Comparison of ENCODE assay signal across 15 mouse cellular contexts in the genomic region with DNA sequence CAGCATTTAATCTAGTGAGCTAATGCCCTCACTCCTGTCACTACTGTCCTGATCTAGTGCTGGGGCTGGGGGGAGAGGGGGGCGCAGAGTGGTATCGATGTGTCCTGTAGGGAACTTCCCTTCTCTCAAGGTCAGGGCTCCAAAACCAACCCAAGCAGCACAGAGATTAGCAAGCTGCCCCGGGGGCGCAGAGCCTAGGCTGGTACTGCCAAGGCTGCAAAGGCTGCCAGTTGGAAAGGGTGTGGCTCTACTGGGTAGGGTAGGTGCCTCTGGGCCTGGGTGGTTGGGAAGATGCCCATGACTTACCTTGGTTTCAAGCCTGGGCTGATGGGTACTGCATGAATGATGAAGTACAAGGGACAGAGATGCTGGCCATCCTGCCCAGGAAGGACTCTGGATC. TPM values are rescaled to one million over a fixed set of nuclear protein-coding genes. Genes with fewer than 3 reads are reported as not detected.
DNase-seq lines count a peak whose midpoint lies in the region; ATAC-seq and TF ChIP-seq lines count a peak whose summit lies in the region.
"Had no signal": no experiment of that assay in that cellular context is flagged by ENCODE, and none has a peak within 500 bp of the region (broad histone marks: within the 10 kb centered on the region; RNA-seq: fewer than 3 reads in every experiment).

No protein-coding gene starts in this region.

- intact Hi-C loops in heart, postnatal 36 days (cut with DNase I) = loop anchor here (5.0 kb wide), 1 partner anchor 220 kb away; no protein-coding TSS in a partner anchor

- no peak overlapping the region for H3K27ac ChIP-seq in heart, embryonic 11.5 days (ENCODE audit: low read depth, low read length)
- H3K27ac ChIP-seq in liver, embryonic 11.5 days (ENCODE audit: low read depth, low read length) = peak overlapping the region; percentile 25; the same call in 1 of the 2 replicates
- no peak overlapping the region for H3K27ac ChIP-seq in liver, postnatal 0 days (ENCODE audit: low read depth)

- 0 out of 2 replicates have a peak overlapping the region, but pooled peaks have one; percentile 88 for H3K4me2 ChIP-seq in heart, embryonic 11.5 days
- H3K4me2 ChIP-seq in liver, embryonic 11.5 days = peak overlapping the region; percentile 94; the same call in 1 of the 2 replicates
- H3K4me2 ChIP-seq in liver, postnatal 0 days (ENCODE audit: low read depth, low read length) = no peak overlapping the region

- H3K9ac ChIP-seq in heart, embryonic 11.5 days (ENCODE audit: low read depth, low read length) = no peak overlapping the region
- H3K9ac ChIP-seq in liver, embryonic 11.5 days (ENCODE audit: low read depth, low read length) = 0 out of 2 replicates have a peak overlapping the region, but pooled peaks have one; percentile 20
- no peak overlapping the region for H3K9ac ChIP-seq in liver, postnatal 0 days (replicated peaks)

- TF ChIP-seq CTCF in liver, postnatal 0 days (IDR thresholded peaks at IDR 0.05; ENCODE audit: low read depth) = no peak
- TF ChIP-seq CTCF in E14TG2a.4 (conservative IDR thresholded peaks at IDR 0.05; ENCODE audit: low read length) = no peak

- H3K4me3 ChIP-seq in heart, embryonic 11.5 days (ENCODE audit: low read depth, low read length) = no peak overlapping the region
- H3K4me3 ChIP-seq in liver, embryonic 11.5 days (ENCODE audit: low read depth, low read length) = 0 out of 2 replicates have a peak overlapping the region, but pooled peaks have one; percentile 17
- no peak overlapping the region for H3K4me3 ChIP-seq in liver, postnatal 0 days (ENCODE audit: low read depth, low read length)
- peak overlapping the region; percentile 90 for H3K4me3 ChIP-seq in E14TG2a.4 (replicated peaks; ENCODE audit: low read length)

- no peak for ATAC-seq in heart, embryonic 11.5 days (replicated peaks; ENCODE audit: insufficient number of reproducible peaks, low FRiP score, low TSS enrichment)
- no peak for ATAC-seq in liver, embryonic 11.5 days (replicated peaks; ENCODE audit: low FRiP score)
- ATAC-seq in liver, postnatal 0 days = no peak

- no peak for TF ChIP-seq EP300 in liver, postnatal 0 days (IDR thresholded peaks at IDR 0.05; ENCODE audit: low read depth)

- H3K4me1 ChIP-seq in heart, embryonic 11.5 days (ENCODE audit: control insufficient read depth, insufficient read depth, low read length) = peaks cover 26% of the 10 kb centered on the region
- H3K4me1 ChIP-seq in liver, embryonic 11.5 days (replicated peaks; ENCODE audit: control insufficient read depth, insufficient read depth, low read length) = peaks cover 18% of the 10 kb centered on the region
- peaks cover 30% of the 10 kb centered on the region for H3K4me1 ChIP-seq in liver, postnatal 0 days (ENCODE audit: insufficient read depth)
- H3K4me1 ChIP-seq in E14TG2a.4 (replicated peaks; ENCODE audit: low read depth, low read length) = peaks cover 66% of the 10 kb centered on the region

- no peaks in the 10 kb centered on the region for H3K27me3 ChIP-seq in heart, embryonic 11.5 days (ENCODE audit: control insufficient read depth, insufficient read depth, low read length)
- H3K27me3 ChIP-seq in liver, embryonic 11.5 days (replicated peaks; ENCODE audit: control insufficient read depth, insufficient read depth, low read length) = no peaks in the 10 kb centered on the region
- no peaks in the 10 kb centered on the region for H3K27me3 ChIP-seq in liver, postnatal 0 days (ENCODE audit: insufficient read depth, low read length)
- no peaks in the 10 kb centered on the region for H3K27me3 ChIP-seq in E14TG2a.4 (ENCODE audit: insufficient read depth, low read length)

- H3K9me3 ChIP-seq in heart, embryonic 11.5 days (replicated peaks; ENCODE audit: control insufficient read depth, low read length) = no peaks in the 10 kb centered on the region
- no peaks in the 10 kb centered on the region for H3K9me3 ChIP-seq in liver, embryonic 11.5 days (ENCODE audit: control insufficient read depth, low read length)
- H3K9me3 ChIP-seq in liver, postnatal 0 days (ENCODE audit: low read length) = no peaks in the 10 kb centered on the region
- peaks cover 13% of the 10 kb centered on the region for H3K9me3 ChIP-seq in E14TG2a.4 (ENCODE audit: low read length)

- peaks cover 7% of the 10 kb centered on the region for H3K36me3 ChIP-seq in heart, embryonic 11.5 days (ENCODE audit: control insufficient read depth, insufficient read depth, low read length)
- peaks cover 14% of the 10 kb centered on the region for H3K36me3 ChIP-seq in liver, embryonic 11.5 days (ENCODE audit: control insufficient read depth, insufficient read depth, low read length)
- peaks cover 14% of the 10 kb centered on the region for H3K36me3 ChIP-seq in liver, postnatal 0 days (replicated peaks; ENCODE audit: insufficient read depth, low read length)
- H3K36me3 ChIP-seq in E14TG2a.4 (ENCODE audit: insufficient read depth, low read length) = peaks cover 35% of the 10 kb centered on the region

- 88% methylated on average over 4 of the region's 4 CpGs for WGBS in heart, embryonic 11.5 days (ENCODE audit: insufficient replicate concordance)
- WGBS in liver, embryonic 11.5 days = 89% methylated on average over 4 of the region's 4 CpGs
- 80% methylated on average over 4 of the region's 4 CpGs for WGBS in liver, postnatal 0 days (ENCODE audit: insufficient replicate concordance)

- no peak for DNase-seq in heart, postnatal 36 days
- no peak for DNase-seq in liver, embryonic 11.5 days (ENCODE audit: low spot score)
- DNase-seq in liver, postnatal 0 days = no peak
- DNase-seq in kidney, postnatal 25 days = peak; percentile 48 to 75
- no peak for DNase-seq in urinary bladder, postnatal 10 days (ENCODE audit: low spot score)
- DNase-seq: adrenal gland, postnatal 36 days; gastrocnemius, postnatal 14 days; heart, postnatal 4 days; midbrain, embryonic 14.5 days; right cerebral cortex, postnatal 14 days; thymus, postnatal 4 days had no signal

RNA-seq across cellular contexts. Expression of gene Mif, which starts 2.4 kb away (rescaled TPM):
- polyA plus RNA-seq in heart, embryonic 11.5 days (2014; fragmentation: Nextera tagmentation; extraction: Ambion mirVana) = 2,705 and 2,898 TPM in 2 replicates
- 100 to 1,000 TPM; 196 to 202 TPM for total RNA-seq in heart, postnatal 36 days (2021)
- polyA plus RNA-seq in liver, embryonic 11.5 days (2014; fragmentation: Nextera tagmentation; extraction: Ambion mirVana) = 2,667 and 2,772 TPM in 2 replicates
- 1,043 and 1,160 TPM in 2 replicates for polyA plus RNA-seq in liver, postnatal 0 days (2015; fragmentation: Nextera tagmentation; extraction: Ambion mirVana)

RNA-seq across cellular contexts. Expression of gene Gstt2, which starts 20.4 kb away (rescaled TPM):
- polyA plus RNA-seq in heart, embryonic 11.5 days (2014; fragmentation: Nextera tagmentation; extraction: Ambion mirVana) = 8.7 and 8.8 TPM in 2 replicates
- 10 to 100 TPM; 13.2 to 13.5 TPM for total RNA-seq in heart, postnatal 36 days (2021)
- 38.4 and 39.6 TPM in 2 replicates for polyA plus RNA-seq in liver, embryonic 11.5 days (2014; fragmentation: Nextera tagmentation; extraction: Ambion mirVana)
- 148 and 175 TPM in 2 replicates for polyA plus RNA-seq in liver, postnatal 0 days (2015; fragmentation: Nextera tagmentation; extraction: Ambion mirVana)

RNA-seq across cellular contexts. Expression of gene Gstt4, which starts 35.3 kb away (rescaled TPM):
- polyA plus RNA-seq in heart, embryonic 11.5 days (2014; fragmentation: Nextera tagmentation; extraction: Ambion mirVana) = not detected in 2 replicates
- total RNA-seq in heart, postnatal 36 days (2021) = not detected
- polyA plus RNA-seq in liver, embryonic 11.5 days (2014; fragmentation: Nextera tagmentation; extraction: Ambion mirVana) = not detected in 2 replicates
- not detected in 2 replicates for polyA plus RNA-seq in liver, postnatal 0 days (2015; fragmentation: Nextera tagmentation; extraction: Ambion mirVana)
- total RNA-seq: adrenal gland, postnatal 36 days; gastrocnemius, postnatal 14 days; heart, postnatal 4 days; left cerebral cortex, postnatal 14 days had no signal
- polyA plus RNA-seq: lung, embryonic 16.5 days; midbrain, embryonic 14.5 days had no signal

RNA-seq across cellular contexts. Expression of gene Derl3, which starts 35.6 kb away (rescaled TPM):
- polyA plus RNA-seq in heart, embryonic 11.5 days (2014; fragmentation: Nextera tagmentation; extraction: Ambion mirVana) = 2.4 and 3.4 TPM in 2 replicates
- total RNA-seq in heart, postnatal 36 days (2021) = under 1 TPM; 0.61 to 0.68 TPM
- polyA plus RNA-seq in liver, embryonic 11.5 days (2014; fragmentation: Nextera tagmentation; extraction: Ambion mirVana) = 4.0 and 5.1 TPM in 2 replicates
- 0.52 and 0.95 TPM in 2 replicates for polyA plus RNA-seq in liver, postnatal 0 days (2015; fragmentation: Nextera tagmentation; extraction: Ambion mirVana)
- total RNA-seq: gastrocnemius, postnatal 14 days had no signal

RNA-seq across cellular contexts. Expression of gene Gstt1, which starts 59.2 kb away (rescaled TPM):
- 4.3 and 5.1 TPM in 2 replicates for polyA plus RNA-seq in heart, embryonic 11.5 days (2014; fragmentation: Nextera tagmentation; extraction: Ambion mirVana)
- 10 to 100 TPM; 14.5 to 20.3 TPM for total RNA-seq in heart, postnatal 36 days (2021)
- polyA plus RNA-seq in liver, embryonic 11.5 days (2014; fragmentation: Nextera tagmentation; extraction: Ambion mirVana) = 40.7 and 43.0 TPM in 2 replicates
- polyA plus RNA-seq in liver, postnatal 0 days (2015; fragmentation: Nextera tagmentation; extraction: Ambion mirVana) = 77.5 and 78.5 TPM in 2 replicates

Comparison
In these comparisons a context has a peak if more than half of its experiments do, and no peak if none do; other contexts are left out.
1. H3K4me3 ChIP-seq: peak in liver, embryonic 11.5 days (single experiment) and E14TG2a.4 (single experiment); none in heart, embryonic 11.5 days (single experiment) and liver, postnatal 0 days (single experiment).
2. DNase-seq: peak in kidney, postnatal 25 days (2 of 2); none in heart, postnatal 36 days (0 of 2), liver, embryonic 11.5 days (single experiment), liver, postnatal 0 days (single experiment) and urinary bladder, postnatal 10 days (single experiment).